Mouse (Mus musculus): Measurements from ENCODE around the gene Taok1. TPM values are rescaled to one million over a fixed set of nuclear protein-coding genes. Genes with fewer than 3 reads are reported as not detected.

The Taok1 gene
- polyA plus RNA-seq, 1 experiment from 2014 or later = 24.1 TPM

GRCm38 (mm10) chr11:77626596-77627535 is 19.3 kb upstream of the Taok1 start:
- ATAC-seq (ENCODE audit: insufficient number of reproducible peaks, insufficient read depth, low FRiP score, low read depth) = no peak

GRCm38 (mm10) chr11:77625061-77625855 is 17.6 kb upstream of the Taok1 start:
- peak overlapping the region; percentile 66 for H3K4me2 ChIP-seq (replicated peaks; ENCODE audit: low read depth, low read length)
- no peak overlapping the region for H3K27ac ChIP-seq (ENCODE audit: low read length)
- H3K9ac ChIP-seq (replicated peaks; ENCODE audit: low read depth, low read length) = no peak overlapping the region
- no peaks in the 10 kb centered on the region for H3K9me3 ChIP-seq (ENCODE audit: control insufficient read depth, low read depth, low read length)
- WGBS = 9% methylated on average over 11 of the region's 11 CpGs
- H3K27me3 ChIP-seq (ENCODE audit: control insufficient read depth, insufficient read depth, low read length) = no peaks in the 10 kb centered on the region
- H3K4me1 ChIP-seq (ENCODE audit: control insufficient read depth, insufficient read depth, low read length) = peaks cover 16% of the 10 kb centered on the region
- ATAC-seq (ENCODE audit: insufficient number of reproducible peaks, insufficient read depth, low FRiP score, low read depth) = no peak
- peak overlapping the region; percentile 22 for H3K4me3 ChIP-seq (ENCODE audit: low read depth, low read length)
- H3K36me3 ChIP-seq (ENCODE audit: control insufficient read depth, insufficient read depth, low read length) = no peaks in the 10 kb centered on the region

More at GRCm38 (mm10) chr11:77626596-77627535, 19.3 kb upstream of the Taok1 start:
- no peak overlapping the region for H3K27ac ChIP-seq (ENCODE audit: low read length)
- no peak overlapping the region for H3K9ac ChIP-seq (replicated peaks; ENCODE audit: low read depth, low read length)
- WGBS = 69% methylated on average over 5 of the region's 5 CpGs
- H3K4me2 ChIP-seq (replicated peaks; ENCODE audit: low read depth, low read length) = no peak overlapping the region
- H3K4me1 ChIP-seq (ENCODE audit: control insufficient read depth, insufficient read depth, low read length) = peaks cover 16% of the 10 kb centered on the region
- no peaks in the 10 kb centered on the region for H3K27me3 ChIP-seq (ENCODE audit: control insufficient read depth, insufficient read depth, low read length)
- no peak overlapping the region for H3K4me3 ChIP-seq (ENCODE audit: low read depth, low read length)
- no peaks in the 10 kb centered on the region for H3K36me3 ChIP-seq (ENCODE audit: control insufficient read depth, insufficient read depth, low read length)
- no peaks in the 10 kb centered on the region for H3K9me3 ChIP-seq (ENCODE audit: control insufficient read depth, low read depth, low read length)

GRCm38 (mm10) chr11:77624441-77625060 is 16.9 kb upstream of the Taok1 start:
- H3K4me3 ChIP-seq (ENCODE audit: low read depth, low read length) = peak overlapping the region; percentile 22
- H3K4me1 ChIP-seq (ENCODE audit: control insufficient read depth, insufficient read depth, low read length) = peaks cover 16% of the 10 kb centered on the region
- no peaks in the 10 kb centered on the region for H3K36me3 ChIP-seq (ENCODE audit: control insufficient read depth, insufficient read depth, low read length)
- no peaks in the 10 kb centered on the region for H3K27me3 ChIP-seq (ENCODE audit: control insufficient read depth, insufficient read depth, low read length)
- H3K4me2 ChIP-seq (replicated peaks; ENCODE audit: low read depth, low read length) = peak overlapping the region; percentile 66
- no peak overlapping the region for H3K9ac ChIP-seq (replicated peaks; ENCODE audit: low read depth, low read length)
- peak overlapping the region; percentile 75; the same call in 1 of the 2 replicates for H3K27ac ChIP-seq (ENCODE audit: low read length)
- ATAC-seq (ENCODE audit: insufficient number of reproducible peaks, insufficient read depth, low FRiP score, low read depth) = peak; percentile 84
- H3K9me3 ChIP-seq (ENCODE audit: control insufficient read depth, low read depth, low read length) = no peaks in the 10 kb centered on the region
- under 1% methylated on average over 17 of the region's 17 CpGs for WGBS

DNA sequence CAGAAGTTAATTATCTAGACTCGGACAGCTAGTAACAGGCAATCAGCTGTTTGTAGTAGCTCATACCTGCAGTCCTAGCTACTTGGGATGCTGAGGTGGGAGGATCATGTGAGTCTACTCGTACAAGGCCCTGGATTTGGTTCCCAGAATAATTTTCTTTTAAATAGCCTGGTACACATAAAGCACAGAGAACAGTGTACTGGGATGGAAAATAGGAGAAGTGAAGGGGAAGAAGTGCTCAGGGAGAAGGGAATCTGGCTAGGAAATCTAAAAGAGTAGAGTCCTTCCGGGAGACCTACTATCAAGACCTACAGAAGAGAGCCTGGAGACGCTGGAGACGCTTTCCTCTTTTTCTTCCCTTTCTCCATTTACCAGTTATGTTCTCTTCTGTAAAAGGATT is 16.4 kb upstream of the Taok1 start:
- H3K9me3 ChIP-seq (ENCODE audit: control insufficient read depth, low read depth, low read length) = no peaks in the 10 kb centered on the region
- WGBS = 26% methylated on average over 5 of the region's 5 CpGs
- H3K36me3 ChIP-seq (ENCODE audit: control insufficient read depth, insufficient read depth, low read length) = no peaks in the 10 kb centered on the region
- H3K27me3 ChIP-seq (ENCODE audit: control insufficient read depth, insufficient read depth, low read length) = no peaks in the 10 kb centered on the region
- ATAC-seq (ENCODE audit: insufficient number of reproducible peaks, insufficient read depth, low FRiP score, low read depth) = no peak
- no peak overlapping the region for H3K9ac ChIP-seq (replicated peaks; ENCODE audit: low read depth, low read length)
- peaks cover 16% of the 10 kb centered on the region for H3K4me1 ChIP-seq (ENCODE audit: control insufficient read depth, insufficient read depth, low read length)
- peak overlapping the region; percentile 75; the same call in 1 of the 2 replicates for H3K27ac ChIP-seq (ENCODE audit: low read length)
- H3K4me3 ChIP-seq (ENCODE audit: low read depth, low read length) = peak overlapping the region; percentile 22; the same call in 1 of the 2 replicates
- H3K4me2 ChIP-seq (replicated peaks; ENCODE audit: low read depth, low read length) = peak overlapping the region; percentile 66

DNA sequence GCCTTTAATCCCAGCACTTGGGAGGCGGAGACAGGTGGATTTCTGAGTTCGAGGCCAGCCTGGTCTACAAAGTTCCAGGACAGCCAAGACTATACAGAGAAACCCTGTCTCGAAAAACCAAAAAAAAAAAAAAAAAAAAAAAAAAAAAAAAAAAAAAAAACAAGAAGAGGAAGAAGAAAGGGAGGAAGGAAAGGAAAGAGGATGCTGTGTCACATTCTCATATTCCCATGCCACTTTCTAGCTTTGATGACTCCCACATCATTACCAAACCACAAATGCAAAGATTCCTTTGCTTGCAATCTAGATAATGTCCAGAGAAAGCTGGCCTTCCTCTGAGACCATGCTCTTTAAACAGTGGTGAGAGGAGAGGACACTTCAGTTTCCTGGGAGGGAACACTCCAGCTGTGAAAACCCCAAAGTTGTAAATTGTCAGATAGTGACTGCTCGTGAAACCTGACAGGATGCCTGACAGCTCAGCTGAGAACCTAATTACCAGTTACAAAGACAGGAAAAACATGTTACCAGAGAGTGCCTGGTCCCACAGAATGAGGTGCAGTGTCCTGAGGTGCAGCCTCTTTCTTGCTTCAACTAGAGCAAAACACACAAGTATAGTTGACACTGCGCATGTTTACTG is 14.4 kb upstream of the Taok1 start:
- H3K27ac ChIP-seq (ENCODE audit: low read length) = no peak overlapping the region

DNA sequence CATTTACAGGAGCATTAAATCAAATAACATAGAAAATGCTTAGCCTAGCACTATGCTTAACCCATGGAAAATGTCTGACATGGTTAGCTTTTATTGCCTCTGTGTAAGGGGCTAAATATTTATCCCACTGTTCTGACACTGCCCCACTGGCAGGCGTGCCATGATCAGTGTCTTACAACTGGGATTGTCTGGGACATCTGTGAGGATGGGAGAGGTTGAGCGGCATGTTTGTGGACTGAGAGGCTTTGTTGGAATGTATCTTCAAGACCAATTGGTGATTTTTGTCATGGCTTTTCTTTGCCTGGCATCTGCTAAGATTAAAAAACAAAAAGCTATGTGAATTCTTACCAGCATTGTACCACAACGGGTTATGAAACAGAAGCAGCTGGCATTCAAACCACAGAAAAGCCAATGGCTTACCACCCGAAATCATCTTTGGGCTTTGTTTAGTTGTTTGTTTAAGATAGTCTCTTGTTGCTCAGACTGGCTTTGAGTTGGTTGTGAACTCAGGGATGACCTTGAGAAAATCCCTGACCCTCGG is 7.5 kb upstream of the Taok1 start:
- no peaks in the 10 kb centered on the region for H3K4me1 ChIP-seq (ENCODE audit: control insufficient read depth, insufficient read depth, low read length)
- H3K9ac ChIP-seq (replicated peaks; ENCODE audit: low read depth, low read length) = no peak overlapping the region
- WGBS = 73% methylated on average over 5 of the region's 5 CpGs
- H3K27me3 ChIP-seq (ENCODE audit: control insufficient read depth, insufficient read depth, low read length) = no peaks in the 10 kb centered on the region
- H3K9me3 ChIP-seq (ENCODE audit: control insufficient read depth, low read depth, low read length) = no peaks in the 10 kb centered on the region
- H3K4me3 ChIP-seq (ENCODE audit: low read depth, low read length) = no peak overlapping the region
- no peak overlapping the region for H3K27ac ChIP-seq (ENCODE audit: low read length)
- no peak overlapping the region for H3K4me2 ChIP-seq (replicated peaks; ENCODE audit: low read depth, low read length)
- no peaks in the 10 kb centered on the region for H3K36me3 ChIP-seq (ENCODE audit: control insufficient read depth, insufficient read depth, low read length)
- no peak for ATAC-seq (ENCODE audit: insufficient number of reproducible peaks, insufficient read depth, low FRiP score, low read depth)

More for the DNA sequence above, 14.4 kb upstream of the Taok1 start:
- Histone ChIP-seq H3K4me3 (ENCODE audit: low read depth, low read length) (no peak overlapping the region), H3K9ac (replicated peaks; ENCODE audit: low read depth, low read length) (no peak overlapping the region), H3K4me2 (replicated peaks; ENCODE audit: low read depth, low read length) (no peak overlapping the region), H3K4me1 (ENCODE audit: control insufficient read depth, insufficient read depth, low read length) (peaks cover 16% of the 10 kb centered on the region), H3K27me3 (ENCODE audit: control insufficient read depth, insufficient read depth, low read length) (no peaks in the 10 kb centered on the region), H3K9me3 (ENCODE audit: control insufficient read depth, low read depth, low read length) (no peaks in the 10 kb centered on the region), H3K36me3 (ENCODE audit: control insufficient read depth, insufficient read depth, low read length) (no peaks in the 10 kb centered on the region)
- 64% methylated on average over 5 of the region's 5 CpGs for WGBS
- ATAC-seq (ENCODE audit: insufficient number of reproducible peaks, insufficient read depth, low FRiP score, low read depth) = no peak

DNA sequence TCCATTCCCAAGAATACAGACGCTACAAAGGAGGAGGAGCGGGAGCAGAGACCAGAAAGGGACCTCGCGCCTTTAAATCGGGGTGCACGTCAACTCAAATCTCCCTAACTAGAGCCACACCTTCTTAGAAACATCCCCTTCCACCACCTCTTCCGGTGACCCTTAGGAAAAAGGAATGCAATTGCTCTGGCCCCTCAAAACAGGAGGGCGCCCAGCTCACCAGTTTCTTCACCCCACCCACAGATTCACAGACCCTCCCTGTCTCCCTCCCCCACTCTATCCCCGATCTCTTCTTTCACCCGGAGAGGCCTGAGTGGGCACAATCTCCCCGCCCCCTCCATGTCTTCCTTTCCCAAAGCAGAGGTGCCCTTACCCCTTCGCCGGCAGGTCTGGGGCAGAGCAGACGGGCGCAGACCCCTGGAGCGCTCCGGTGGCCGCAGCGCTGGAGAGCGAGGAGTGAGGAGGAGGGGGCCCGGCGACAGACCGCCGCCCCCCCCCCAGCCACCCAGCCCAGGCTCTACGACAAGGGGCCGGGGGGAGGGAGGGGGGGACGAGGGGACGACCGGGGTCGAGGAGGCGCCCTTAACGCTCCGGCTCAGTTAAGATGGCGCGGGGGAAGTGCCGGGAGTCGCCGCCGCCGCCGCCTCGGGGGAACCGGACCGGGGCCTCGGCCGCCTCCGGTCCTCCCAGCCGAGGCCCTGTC is 629 bp downstream of the Taok1 start:
- Histone ChIP-seq H3K36me3 (ENCODE audit: control insufficient read depth, insufficient read depth, low read length) (no peaks in the 10 kb centered on the region; the same call in 1 of the 2 replicates), H3K4me3 (ENCODE audit: low read depth, low read length) (peak overlapping the region; percentile 99), H3K4me2 (replicated peaks; ENCODE audit: low read depth, low read length) (peak overlapping the region; percentile 91), H3K9ac (replicated peaks; ENCODE audit: low read depth, low read length) (peak overlapping the region; percentile 96), H3K27me3 (ENCODE audit: control insufficient read depth, insufficient read depth, low read length) (no peaks in the 10 kb centered on the region), H3K4me1 (ENCODE audit: control insufficient read depth, insufficient read depth, low read length) (0 out of 2 replicates have a peak, but pooled peaks cover 8% of the 10 kb centered on the region), H3K27ac (ENCODE audit: low read length) (peak overlapping the region; percentile 96), H3K9me3 (ENCODE audit: control insufficient read depth, low read depth, low read length) (no peaks in the 10 kb centered on the region)
- WGBS = under 1% methylated on average over 43 of the region's 48 CpGs
- ATAC-seq (ENCODE audit: insufficient number of reproducible peaks, insufficient read depth, low FRiP score, low read depth) = peak; percentile 8; the same call in 1 of the 2 replicates
